Mouse (Mus musculus) CH12F3 (cell line): ENCODE data around the gene Olfr458.
"Not testable (repeated sequence)": the region's sequence is repeated elsewhere in the genome, so short reads cannot be mapped to it uniquely, and the experiment has no call there.

Source experiments
- in situ Hi-C: fragments of 300-500 bp; cut with MboI; formaldehyde crosslinking; loops from 2 replicates; pipeline ENCODE4 v1.14.3; 2020; ENCODE audit warnings: low sequenced_read_pairs

The Olfr458 gene

GRCm38 (mm10) chr6:42465096-42465495 is at the start of gene Olfr458:
Olfr458 (minus strand) TSS chr6:42465196.
- in situ Hi-C loops: no loop called here

GRCm38 (mm10) chr6:42513461-42513860 is 48.5 kb upstream of the Olfr458 start:
- in situ Hi-C loops: no loop called here

DNA sequence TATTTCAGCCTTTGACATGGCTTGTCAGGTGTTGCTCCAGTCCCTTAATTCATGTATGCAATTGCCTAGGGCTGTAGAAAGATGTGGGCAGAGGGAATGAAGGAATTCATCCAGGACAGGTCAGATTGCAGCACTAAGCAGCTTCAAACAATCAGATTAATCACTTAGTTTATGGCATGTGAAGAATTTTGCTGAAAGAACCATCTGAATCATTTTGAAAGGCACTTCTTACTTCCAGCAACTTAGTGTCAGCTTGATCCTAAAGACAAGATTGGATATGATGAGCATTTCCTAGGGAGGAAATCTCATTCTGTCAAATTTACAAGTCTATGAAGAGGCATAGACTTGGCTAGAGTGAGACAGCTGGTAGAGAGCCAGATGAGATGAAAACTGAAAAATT is 44.3 kb upstream of the Olfr458 start:
- in situ Hi-C loops: no loop called here

- in situ Hi-C loops: no loop called here
Measured at GRCm38 (mm10) chr6:42503478-42503877, 38.5 kb upstream of the Olfr458 start.

DNA sequence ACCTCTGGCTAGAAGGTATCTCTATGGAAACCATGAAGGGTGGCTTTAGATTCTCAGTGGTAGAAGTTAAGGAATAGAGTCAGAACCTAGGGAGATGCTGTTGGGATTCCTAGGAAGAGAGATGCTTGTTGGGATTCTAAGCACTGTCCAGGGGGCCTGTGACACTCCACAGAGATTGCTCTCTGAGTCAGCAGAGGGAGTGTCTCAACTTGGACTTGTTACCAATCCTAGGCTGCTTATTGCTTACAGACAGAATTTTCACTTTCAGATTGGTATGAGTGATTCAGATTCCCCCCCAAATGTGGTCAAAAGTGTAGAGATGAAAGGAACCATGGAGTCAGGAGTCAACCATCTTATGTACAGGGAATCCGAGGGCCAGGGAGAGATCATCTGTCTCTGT is 24.7 kb upstream of the Olfr458 start:
- in situ Hi-C loops: no loop called here

DNA sequence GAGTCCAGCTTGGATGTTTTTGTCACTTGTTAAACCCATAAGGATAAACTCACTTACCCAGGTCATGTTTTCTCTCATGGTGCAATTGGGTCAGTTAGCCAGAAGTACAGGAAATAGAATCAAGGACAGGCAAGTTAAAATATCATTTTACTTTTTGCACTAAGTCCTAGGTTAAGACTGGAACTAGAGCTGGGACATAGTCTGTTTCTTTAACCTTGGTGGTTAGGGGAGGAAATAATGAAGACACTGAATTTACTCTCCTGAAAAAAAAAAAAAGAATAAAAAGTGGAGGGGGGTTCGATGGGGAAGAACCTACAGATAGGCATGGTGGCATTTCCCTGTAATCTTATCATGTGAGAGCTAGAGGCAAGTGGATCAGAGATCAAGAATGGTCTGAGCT is 22.1 kb upstream of the Olfr458 start, which contains the start of gene Olfr456:
Gene Olfr456, minus strand, starts transcription at position 101 of the 400 bp plus-strand sequence.
- in situ Hi-C loops: no loop called here

DNA sequence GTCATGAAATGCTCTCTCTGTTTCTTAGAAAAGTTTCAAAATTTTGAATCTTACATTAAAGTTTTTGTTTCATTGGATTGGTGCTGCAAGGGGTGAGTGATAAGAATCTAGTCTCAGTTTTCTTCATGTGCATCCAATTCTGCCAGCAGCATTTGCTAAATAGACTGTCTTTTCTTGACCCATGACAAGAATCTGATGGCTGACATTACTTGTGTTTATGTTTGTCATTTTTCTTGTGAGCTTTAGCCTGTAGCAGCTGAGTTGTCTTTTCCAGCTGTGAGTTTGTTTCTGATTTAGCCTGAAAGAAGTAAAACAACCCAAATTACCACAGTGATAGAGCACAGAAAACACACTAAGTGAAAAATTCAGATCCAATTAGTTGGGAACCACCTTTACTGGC is 19.6 kb upstream of the Olfr458 start:
- in situ Hi-C loops: no loop called here

DNA sequence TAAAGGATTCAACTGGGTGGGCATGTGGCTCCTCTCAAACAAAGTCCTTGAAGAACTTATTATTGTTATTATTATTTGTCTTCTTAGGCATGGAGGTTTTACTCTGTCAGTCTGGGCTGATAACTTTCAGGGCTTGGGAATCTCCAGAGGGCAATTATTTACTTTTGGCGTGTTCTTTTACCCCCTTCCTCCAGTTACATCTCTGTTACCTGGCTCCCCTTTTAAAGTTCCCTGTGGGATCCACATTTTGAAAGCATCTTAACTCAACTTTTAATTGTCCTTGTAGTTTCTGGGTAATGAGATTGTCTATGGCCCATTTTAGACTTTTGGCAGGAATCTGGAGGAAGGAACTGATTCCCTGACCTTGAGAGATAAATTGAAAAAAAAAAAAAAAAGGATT is 11.2 kb upstream of the Olfr458 start, which contains the start of gene Olfr457:
Gene Olfr457, minus strand, starts transcription at position 101 of the 400 bp plus-strand sequence.
- in situ Hi-C loops: no loop called here

GRCm38 (mm10) chr6:42471298-42471697 is 6.3 kb upstream of the Olfr458 start:
- in situ Hi-C loops: not testable (repeated sequence)

DNA sequence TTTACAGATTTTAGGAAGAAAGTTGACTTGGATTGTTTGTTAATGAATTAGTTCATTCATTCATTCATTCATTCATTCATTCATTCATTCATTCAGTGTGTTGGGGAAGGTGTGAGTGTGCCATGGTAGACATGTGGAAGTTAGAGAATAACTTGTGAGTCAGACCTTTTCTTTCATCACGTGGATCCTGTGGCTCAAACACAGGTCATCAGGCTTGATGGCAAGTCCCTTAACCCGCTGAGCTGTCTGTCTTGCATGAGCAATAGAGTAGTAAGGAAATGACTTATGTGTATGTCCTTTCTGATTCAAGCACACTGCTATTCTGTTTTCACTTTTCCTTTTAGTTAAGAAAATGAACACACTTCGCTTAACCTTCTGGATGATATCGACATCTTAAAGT is 5.5 kb upstream of the Olfr458 start:
- in situ Hi-C loops: no loop called here

DNA sequence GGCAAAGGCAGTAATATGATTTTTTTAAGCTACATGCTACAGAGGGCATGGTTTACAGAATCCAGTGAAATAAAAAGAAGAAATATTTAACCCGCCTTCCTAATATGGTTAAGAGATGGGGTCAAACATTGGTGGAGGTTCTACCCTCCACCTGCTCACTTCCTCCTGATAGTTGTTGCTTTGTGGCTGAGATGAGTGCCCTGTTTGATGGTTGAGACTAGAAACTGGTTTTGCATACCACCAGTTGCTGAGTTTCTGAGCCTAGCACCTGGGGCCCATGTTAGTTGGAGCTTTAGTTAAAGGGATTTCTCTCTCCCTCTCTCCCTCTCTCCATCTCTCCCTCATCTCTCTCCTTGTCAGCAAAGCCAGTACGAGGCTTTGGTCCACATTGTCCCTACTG is 17.6 kb downstream of the Olfr458 start:
- in situ Hi-C loops: no loop called here

- in situ Hi-C loops: no loop called here
Measured at GRCm38 (mm10) chr6:42444491-42444890, 20.5 kb downstream of the Olfr458 start.

DNA sequence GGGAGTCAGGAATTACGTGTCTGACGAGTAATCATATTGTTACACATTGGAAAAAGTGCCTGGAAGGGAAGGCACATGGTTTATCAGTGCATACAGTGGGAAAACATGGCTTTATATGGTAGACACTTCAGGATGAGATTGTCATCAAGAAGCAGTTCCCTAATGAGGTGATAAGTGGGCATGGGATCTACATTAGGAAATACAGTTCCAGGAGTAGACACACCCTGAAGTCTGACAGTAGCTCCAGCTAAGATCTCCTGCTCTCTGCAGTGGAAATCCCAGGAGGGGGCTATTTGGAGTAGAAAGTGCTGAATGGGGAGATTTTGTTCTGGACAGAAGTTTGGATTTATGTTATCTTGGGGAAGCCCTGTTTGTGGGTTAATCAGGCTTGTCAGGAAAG is 23.6 kb downstream of the Olfr458 start:
- in situ Hi-C loops: no loop called here

DNA sequence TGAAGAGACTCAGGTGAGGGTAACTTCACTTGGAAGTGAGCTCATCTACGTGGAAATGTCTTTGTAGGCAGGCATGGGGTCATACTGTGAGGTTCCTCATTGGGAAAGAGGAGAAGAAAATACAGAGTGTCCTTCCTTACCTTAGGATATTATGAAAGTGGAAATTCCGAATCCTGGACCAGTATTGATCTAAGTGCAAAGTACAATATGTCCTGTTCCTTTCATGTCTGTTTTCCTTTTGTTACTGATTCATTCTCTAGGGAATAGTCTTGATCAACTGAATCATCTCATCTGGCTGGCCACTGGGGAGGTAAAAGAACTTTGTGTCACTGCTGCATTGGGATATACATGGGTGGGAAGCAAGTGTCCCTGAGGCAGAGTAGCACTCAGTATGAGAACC is 29.5 kb downstream of the Olfr458 start:
- in situ Hi-C loops: no loop called here

- in situ Hi-C loops: no loop called here
Measured at GRCm38 (mm10) chr6:42434446-42434845, 30.6 kb downstream of the Olfr458 start, which contains the start of gene Tas2r126. Tas2r126 (plus strand) TSS chr6:42434535.

- in situ Hi-C loops: no loop called here
Measured at GRCm38 (mm10) chr6:42433554-42433953, 31.4 kb downstream of the Olfr458 start.

GRCm38 (mm10) chr6:42426337-42426736 is 38.7 kb downstream of the Olfr458 start:
- in situ Hi-C loops: no loop called here

DNA sequence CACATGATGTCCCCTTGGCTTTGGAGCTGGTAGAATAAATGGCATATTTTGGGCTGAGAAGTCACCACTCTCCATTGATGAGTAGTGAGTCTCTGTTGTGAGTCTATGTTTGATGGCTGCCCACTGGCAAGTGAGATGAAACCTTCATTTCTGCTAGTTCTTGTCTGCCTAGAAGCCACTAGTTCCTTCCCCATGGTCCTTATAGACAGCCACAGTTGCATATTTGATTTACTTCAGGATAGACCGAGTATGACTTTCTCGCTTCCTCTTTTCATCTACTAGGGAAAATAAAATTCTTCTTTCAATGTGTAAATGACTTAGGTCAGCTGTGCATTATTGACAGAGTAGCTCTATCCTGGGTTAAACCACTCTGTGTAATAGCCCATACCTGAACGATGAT is 40.5 kb downstream of the Olfr458 start:
- in situ Hi-C loops: no loop called here

DNA sequence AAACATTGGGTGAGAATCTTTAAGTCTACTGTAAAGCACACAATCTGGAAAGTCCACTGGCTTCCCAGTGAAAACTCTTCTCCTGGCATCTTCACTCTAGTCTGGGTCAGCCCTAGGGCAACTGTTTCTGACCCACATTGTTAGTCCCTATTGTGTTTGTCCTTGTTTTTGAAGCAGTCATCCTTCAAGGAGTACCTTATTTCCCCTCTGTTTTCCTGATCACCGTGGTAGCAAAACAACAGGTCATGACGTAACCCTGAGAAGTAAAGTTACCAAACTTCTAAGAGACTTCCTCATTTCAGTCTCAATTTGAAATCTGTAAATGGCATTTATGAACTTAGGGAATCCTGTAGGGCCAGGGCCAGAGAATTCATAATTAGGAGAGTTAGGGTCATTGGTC is 43.6 kb downstream of the Olfr458 start:
- in situ Hi-C loops: no loop called here

DNA sequence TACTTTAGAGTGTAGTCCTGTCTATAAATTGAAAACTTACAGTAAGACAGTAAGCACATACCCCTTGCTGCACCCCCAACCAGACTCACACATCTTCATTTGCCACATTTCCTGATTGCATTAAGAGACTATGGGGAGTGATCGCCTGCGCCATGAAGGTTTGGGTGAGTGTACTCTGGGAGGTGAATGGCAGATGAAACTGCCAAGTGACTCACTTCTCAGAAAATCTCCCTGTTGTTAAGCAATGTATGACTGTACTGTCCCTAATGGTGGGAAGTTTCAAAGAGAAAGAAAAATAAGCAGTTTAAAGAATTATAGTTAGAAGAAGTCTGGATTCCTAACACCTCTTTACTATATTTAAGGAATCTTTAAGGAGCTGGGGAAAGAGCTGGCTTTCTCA is 45.6 kb downstream of the Olfr458 start:
- in situ Hi-C loops: no loop called here
